35 mouse cellular contexts compared by ENCODE assay signal in the genomic region with DNA sequence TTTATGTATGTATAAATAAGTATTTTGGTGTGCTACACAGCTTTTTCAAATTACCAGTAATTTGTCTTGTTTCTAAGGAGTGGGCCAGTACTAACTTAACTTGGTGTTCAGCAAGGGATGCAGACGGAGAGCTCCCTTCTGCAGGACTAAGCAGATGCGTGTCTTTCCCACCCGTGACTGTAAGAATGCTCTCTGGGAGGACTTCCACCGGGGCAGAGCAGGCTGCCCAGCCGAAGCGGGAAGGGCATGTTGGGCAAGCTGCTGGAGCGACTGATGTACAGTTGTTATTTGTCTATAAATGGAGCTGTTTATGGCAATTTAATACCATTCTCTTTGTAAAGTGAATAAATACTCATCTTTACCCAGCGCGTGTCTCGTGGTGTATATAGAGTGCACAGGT. TPM values are rescaled to one million over a fixed set of nuclear protein-coding genes. Genes with fewer than 3 reads are reported as not detected.
"Had no signal": no experiment of that assay in that cellular context is flagged by ENCODE, and none has a peak within 500 bp of the region (broad histone marks: within the 10 kb centered on the region; RNA-seq: fewer than 3 reads in every experiment).

No protein-coding gene starts in this region.

- H3K27me3 ChIP-seq: heart, embryonic 12.5 days; heart, embryonic 13.5 days; heart, embryonic 15.5 days; hindbrain, embryonic 12.5 days; hindbrain, embryonic 13.5 days; hindbrain, embryonic 15.5 days; intestine, embryonic 15.5 days; kidney, embryonic 15.5 days had no signal

- H3K4me2 ChIP-seq: heart, embryonic 12.5 days; heart, embryonic 13.5 days; heart, embryonic 15.5 days; hindbrain, embryonic 12.5 days; hindbrain, embryonic 13.5 days; hindbrain, embryonic 14.5 days; hindbrain, embryonic 15.5 days; intestine, embryonic 15.5 days; kidney, embryonic 15.5 days had no signal

- H3K4me1 ChIP-seq: hindbrain, embryonic 12.5 days had no signal

- H3K9me3 ChIP-seq: heart, embryonic 12.5 days; heart, embryonic 13.5 days; heart, embryonic 15.5 days; hindbrain, embryonic 10.5 days; hindbrain, embryonic 12.5 days; hindbrain, embryonic 13.5 days; hindbrain, embryonic 15.5 days; intestine, embryonic 15.5 days; kidney, embryonic 15.5 days had no signal

- H3K4me3 ChIP-seq: heart, embryonic 12.5 days; heart, embryonic 13.5 days; heart, embryonic 15.5 days; hindbrain, embryonic 10.5 days; hindbrain, embryonic 12.5 days; hindbrain, embryonic 13.5 days; hindbrain, embryonic 15.5 days; intestine, embryonic 15.5 days; kidney, embryonic 15.5 days; layer of hippocampus, adult 2 months; left cerebral cortex, adult 2 months had no signal

- DNase-seq: heart, postnatal 10 days; heart, postnatal 14 days; heart, postnatal 36 days; heart, postnatal 4 days; kidney, adult 11 months; kidney, adult 18-20 months; kidney, adult 2 months; kidney, adult 8-10 months; kidney, adult 9 months; kidney, postnatal 10 days; kidney, postnatal 14 days; kidney, postnatal 25 days; kidney, postnatal 36 days; kidney, postnatal 4 days; layer of hippocampus, adult 9-11 months; layer of hippocampus, postnatal 36 days had no signal

- H3K9ac ChIP-seq: heart, embryonic 12.5 days; heart, embryonic 13.5 days; heart, embryonic 15.5 days; hindbrain, embryonic 12.5 days; hindbrain, embryonic 13.5 days; hindbrain, embryonic 14.5 days; hindbrain, embryonic 15.5 days; intestine, embryonic 15.5 days; kidney, embryonic 15.5 days had no signal

- H3K27ac ChIP-seq: heart, embryonic 13.5 days; heart, embryonic 15.5 days; hindbrain, embryonic 10.5 days; hindbrain, embryonic 12.5 days; hindbrain, embryonic 13.5 days; hindbrain, embryonic 14.5 days; hindbrain, embryonic 15.5 days; hindbrain, postnatal 0 days; intestine, embryonic 15.5 days; kidney, embryonic 15.5 days; kidney, postnatal 0 days; layer of hippocampus, adult 2 months; left cerebral cortex, adult 2 months had no signal

- ATAC-seq: hindbrain, embryonic 16.5 days; hindbrain, postnatal 0 days; inflammation-experienced regulatory T-cells, adult 6 months; intestine, embryonic 15.5 days; intestine, embryonic 16.5 days; intestine, postnatal 0 days had no signal

RNA-seq across cellular contexts. Expression of gene Togaram2, which starts 14.4 kb away (rescaled TPM):
- polyA plus RNA-seq: hindbrain, embryonic 11.5 days; inflammation-experienced regulatory T-cells, adult 6 months had no signal
